Mouse (Mus musculus): Measurements from ENCODE around the gene Olfr1394. TPM values are rescaled to one million over a fixed set of nuclear protein-coding genes. Genes with fewer than 3 reads are reported as not detected.

Olfr1394 gene
- polyA plus RNA-seq, 1 experiment from 2014 or later: not detected

Other genes with a start within 250 kb of the Olfr1394 start
- gene Psme2b, start 208.2 kb upstream of the Olfr1394 start, polyA plus RNA-seq (2015; fragmentation: Nextera tagmentation; extraction: Ambion mirVana): 1.3 and 1.5 TPM in 2 replicates
- not detected in 2 replicates for gene Olfr56, start 175.5 kb upstream of the Olfr1394 start, polyA plus RNA-seq (2015; fragmentation: Nextera tagmentation; extraction: Ambion mirVana)
- 0.34 and 0.55 TPM in 2 replicates for gene 9930111J21Rik1, start 175.0 kb upstream of the Olfr1394 start, polyA plus RNA-seq (2015; fragmentation: Nextera tagmentation; extraction: Ambion mirVana)
- gene Gm12185, start 162.2 kb upstream of the Olfr1394 start, polyA plus RNA-seq (2015; fragmentation: Nextera tagmentation; extraction: Ambion mirVana): not detected in 2 replicates
- gene Tgtp1, start 160.2 kb upstream of the Olfr1394 start, polyA plus RNA-seq (2015; fragmentation: Nextera tagmentation; extraction: Ambion mirVana): not detected in 2 replicates
- gene 9930111J21Rik2, start 103.1 kb upstream of the Olfr1394 start, polyA plus RNA-seq (2015; fragmentation: Nextera tagmentation; extraction: Ambion mirVana): 0.24 and 0.28 TPM in 2 replicates
- not detected in 2 replicates for gene Tgtp2, start 90.2 kb upstream of the Olfr1394 start, polyA plus RNA-seq (2015; fragmentation: Nextera tagmentation; extraction: Ambion mirVana)
- gene Ifi47, start 77.8 kb upstream of the Olfr1394 start, polyA plus RNA-seq (2015; fragmentation: Nextera tagmentation; extraction: Ambion mirVana): 0.38 and 0.54 TPM in 2 replicates
- gene Olfr1396, start 39.5 kb upstream of the Olfr1394 start, polyA plus RNA-seq (2015; fragmentation: Nextera tagmentation; extraction: Ambion mirVana): not detected in 2 replicates
- not detected in 2 replicates for gene Olfr1395, start 12.1 kb upstream of the Olfr1394 start, polyA plus RNA-seq (2015; fragmentation: Nextera tagmentation; extraction: Ambion mirVana)
- 0.09 TPM in 1 of 2 replicates, not detected in the other for gene Btnl9, start 32.8 kb downstream of the Olfr1394 start, polyA plus RNA-seq (2015; fragmentation: Nextera tagmentation; extraction: Ambion mirVana)
- 54.7 and 55.1 TPM in 2 replicates for gene Zfp62, start 48.9 kb downstream of the Olfr1394 start, polyA plus RNA-seq (2015; fragmentation: Nextera tagmentation; extraction: Ambion mirVana)
- 30.2 and 30.3 TPM in 2 replicates for gene Mgat1, start 89.8 kb downstream of the Olfr1394 start, polyA plus RNA-seq (2015; fragmentation: Nextera tagmentation; extraction: Ambion mirVana)
- gene Olfr1393, start 123.9 kb downstream of the Olfr1394 start, polyA plus RNA-seq (2015; fragmentation: Nextera tagmentation; extraction: Ambion mirVana): not detected in 2 replicates
- gene Olfr1392, start 130.9 kb downstream of the Olfr1394 start, polyA plus RNA-seq (2015; fragmentation: Nextera tagmentation; extraction: Ambion mirVana): not detected in 2 replicates
- gene Olfr10, start 150.4 kb downstream of the Olfr1394 start, polyA plus RNA-seq (2015; fragmentation: Nextera tagmentation; extraction: Ambion mirVana): not detected in 2 replicates
- not detected in 2 replicates for gene Olfr1391, start 168.4 kb downstream of the Olfr1394 start, polyA plus RNA-seq (2015; fragmentation: Nextera tagmentation; extraction: Ambion mirVana)
- not detected in 2 replicates for gene Olfr1390, start 180.8 kb downstream of the Olfr1394 start, polyA plus RNA-seq (2015; fragmentation: Nextera tagmentation; extraction: Ambion mirVana)

Data from forebrain, embryonic 15.5 days (tissue).